Mouse (Mus musculus) liver, adult 2 months (tissue): ENCODE data around the gene Fgfr2. TPM values are rescaled to one million over a fixed set of nuclear protein-coding genes. Genes with fewer than 3 reads are reported as not detected.

Experiments used
- DNase-seq: peaks from one replicate; pipeline ENCODE4 v3.0.0-alpha.2; 2011; ENCODE audit warnings: low read depth, low spot score; ENCODE audit errors: extremely low read depth
- H3K27ac ChIP-seq: fragments of 200-500 bp; replicated peaks from 2 replicates; pipeline ENCODE4 v1.5.1; 2012; ENCODE audit warnings: low read depth, mild to moderate bottlenecking, control low read depth, inconsistent platforms, low read length; ENCODE audit not compliant: insufficient read depth
- H3K27me3 ChIP-seq: fragments of 200-500 bp; 2 replicates; pipeline ENCODE4 v1.6.1; 2012; ENCODE audit warnings: mild to moderate bottlenecking, moderate library complexity, low read length, inconsistent platforms; ENCODE audit not compliant: control insufficient read depth, insufficient read depth
- H3K36me3 ChIP-seq: fragments of 200-500 bp; 2 replicates; pipeline ENCODE4 v1.6.1; 2012; ENCODE audit warnings: low read length, inconsistent platforms; ENCODE audit not compliant: control insufficient read depth, insufficient read depth
- H3K4me1 ChIP-seq: fragments of 200-500 bp; 2 replicates; pipeline ENCODE4 v1.6.1; 2011; ENCODE audit warnings: low read length; ENCODE audit not compliant: control insufficient read depth, insufficient read depth
- H3K4me3 ChIP-seq: fragments of 200-500 bp; 2 replicates; pipeline ENCODE4 v1.5.1; 2011; ENCODE audit warnings: low read depth, mild to moderate bottlenecking, control low read depth, low read length, moderate library complexity; ENCODE audit not compliant: insufficient read depth
- H3K79me2 ChIP-seq: fragments of 200-500 bp; 2 replicates; pipeline ENCODE4 v1.6.1; 2012; ENCODE audit warnings: inconsistent platforms, mild to moderate bottlenecking, low read length, moderate library complexity; ENCODE audit not compliant: control insufficient read depth, insufficient read depth
- H3K9ac ChIP-seq: fragments of 200-500 bp; 2 replicates; pipeline ENCODE4 v1.6.1; 2012; ENCODE audit warnings: low read depth, mild to moderate bottlenecking, control low read depth, inconsistent platforms, low read length
- CTCF ChIP-seq: fragments of 200-500 bp; IDR thresholded peaks from 2 replicates; pipeline ENCODE4 v1.5.1; 2011; ENCODE audit warnings: low read depth, low read length, control low read depth
- POLR2A ChIP-seq: fragments of 200-500 bp; IDR thresholded peaks from 2 replicates; pipeline ENCODE4 v1.6.1; 2011; ENCODE audit warnings: low read length, control low read depth; ENCODE audit not compliant: insufficient read depth; ENCODE audit errors: extremely low read depth
- WGBS: fragments of 180-500 bp; shearing (Covaris S2); methylation state at CpG from one replicate; pipeline ENCODE4 v1.1.7; 2018; 5-methylcytosine and 5-hydroxymethylcytosine counted together
- polyA plus RNA-seq: library from polyadenylated mRNA; depleted of rRNA; stranded (reverse); fragments of >200 nt; gene quantifications from 2 replicates; pipeline ENCODE4 v1.2.3, GENCODE M21; 2012
- total RNA-seq: library from RNA; depleted of rRNA; stranded (reverse); fragments of >200 nt; gene quantifications from 2 replicates; pipeline ENCODE4 v1.2.3, GENCODE M21; 2014

Gene Fgfr2
- total and polyA plus RNA-seq, 2 experiments: 16.7 to 35.2 TPM

DNA sequence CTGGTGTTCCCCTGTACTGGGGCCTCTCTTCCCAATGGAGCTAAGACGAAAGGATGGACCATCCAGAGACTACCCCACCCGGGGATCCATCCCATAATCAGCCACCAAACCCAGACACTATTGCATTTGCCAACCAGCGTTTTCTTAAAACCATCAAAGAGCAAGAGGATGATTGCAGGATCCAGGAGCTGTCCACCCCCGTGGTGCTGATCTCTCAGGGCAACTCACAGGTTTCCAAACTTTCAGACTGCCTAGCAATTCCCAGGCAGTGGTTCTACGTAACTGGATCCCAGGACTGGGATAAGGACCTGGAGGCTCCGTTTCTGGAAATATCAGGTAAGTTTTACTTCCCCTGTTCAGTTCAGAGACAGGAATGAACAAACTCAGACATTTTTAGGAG lies 1162.6 kb downstream of the Fgfr2 start:
- H3K9ac ChIP-seq: no peak overlapping the region
- no peak for DNase-seq
- no peaks in the 10 kb centered on the region for H3K4me1 ChIP-seq
- H3K79me2 ChIP-seq: no peaks in the 10 kb centered on the region
- H3K4me3 ChIP-seq: no peak overlapping the region
- 24% methylated on average over 6 of the region's 6 CpGs for WGBS
- H3K27ac ChIP-seq: no peak overlapping the region
- TF ChIP-seq CTCF: no peak
- no peak for TF ChIP-seq POLR2A
- no peaks in the 10 kb centered on the region for H3K36me3 ChIP-seq
- no peaks in the 10 kb centered on the region for H3K27me3 ChIP-seq

DNA sequence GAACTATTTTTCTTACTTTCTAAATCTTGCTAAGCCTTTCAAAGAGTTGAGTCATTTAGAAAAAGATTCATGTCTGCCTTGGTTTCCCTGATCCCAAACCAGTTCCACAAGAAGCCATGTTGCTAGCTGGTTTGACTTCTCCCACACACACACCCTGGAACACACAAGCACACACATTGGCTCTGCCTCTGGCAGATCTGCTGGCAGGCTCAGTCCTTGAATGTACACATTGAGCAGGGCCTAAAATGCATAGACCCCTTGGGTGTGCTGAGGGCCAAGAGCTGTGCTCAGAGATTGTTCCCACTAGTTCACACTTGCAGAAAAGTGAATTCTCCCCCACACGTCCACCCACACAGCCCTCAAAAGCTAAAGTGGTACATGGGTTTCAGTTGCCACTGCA lies 1164.4 kb downstream of the Fgfr2 start:
- H3K79me2 ChIP-seq: no peaks in the 10 kb centered on the region
- no peak overlapping the region for H3K4me3 ChIP-seq
- H3K27me3 ChIP-seq: no peaks in the 10 kb centered on the region
- TF ChIP-seq CTCF: no peak
- no peak for TF ChIP-seq POLR2A
- WGBS: 59% methylated on average over 1 of the region's 1 CpGs
- no peak overlapping the region for H3K27ac ChIP-seq
- H3K9ac ChIP-seq: no peak overlapping the region
- no peaks in the 10 kb centered on the region for H3K4me1 ChIP-seq
- no peaks in the 10 kb centered on the region for H3K36me3 ChIP-seq
- DNase-seq: no peak

DNA sequence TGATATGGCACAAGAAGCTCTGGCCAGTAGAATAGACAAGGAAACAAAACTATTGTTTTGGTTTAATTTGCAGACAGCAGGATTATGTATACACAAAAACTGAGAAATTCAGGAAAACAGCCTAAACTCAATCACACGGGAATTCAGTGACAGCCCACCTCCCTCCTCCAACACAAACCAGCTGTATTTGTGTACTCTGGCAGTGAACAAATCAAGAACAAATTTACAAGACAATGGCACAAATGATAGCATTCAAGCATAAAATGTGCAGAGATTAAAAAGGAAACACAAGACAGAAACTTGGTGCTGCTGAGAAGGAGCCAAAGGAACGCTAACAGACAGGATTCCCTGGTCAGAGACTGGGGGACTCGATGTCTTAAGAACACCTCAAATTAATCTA lies 1169.7 kb downstream of the Fgfr2 start:
- TF ChIP-seq CTCF: no peak

DNA sequence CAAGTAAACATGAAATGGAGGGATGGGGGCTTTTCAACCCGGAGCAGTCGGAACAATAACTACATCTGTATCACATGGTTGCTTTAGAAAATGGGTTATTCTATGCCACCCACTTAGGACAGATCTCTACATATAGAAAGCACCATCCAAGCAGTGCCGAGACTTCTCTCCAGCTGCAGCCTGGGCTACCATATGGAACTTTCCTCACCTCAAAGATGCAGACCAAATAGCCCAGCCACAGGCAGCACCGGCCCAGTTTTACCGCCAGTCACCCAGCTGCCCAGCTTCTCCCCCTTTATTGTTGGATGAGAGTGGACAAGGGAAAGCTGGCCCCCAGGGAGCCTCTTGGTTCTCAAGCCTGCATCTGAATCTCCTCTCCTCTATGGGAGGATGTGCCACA lies 1172.0 kb downstream of the Fgfr2 start:
- Histone ChIP-seq H3K4me1 (no peaks in the 10 kb centered on the region), H3K27me3 (no peaks in the 10 kb centered on the region), H3K27ac (no peak overlapping the region), H3K79me2 (no peaks in the 10 kb centered on the region), H3K4me3 (no peak overlapping the region), H3K9ac (no peak overlapping the region), H3K36me3 (no peaks in the 10 kb centered on the region)
- 75% methylated on average over 5 of the region's 5 CpGs for WGBS
- DNase-seq: no peak
- TF ChIP-seq POLR2A (no peak), CTCF (no peak)

More for the DNA sequence above, 1169.7 kb downstream of the Fgfr2 start:
- no peaks in the 10 kb centered on the region for H3K27me3 ChIP-seq
- H3K4me3 ChIP-seq: no peak overlapping the region
- no peak overlapping the region for H3K27ac ChIP-seq
- no peak for DNase-seq
- no peaks in the 10 kb centered on the region for H3K36me3 ChIP-seq
- WGBS: 68% methylated on average over 3 of the region's 3 CpGs
- H3K9ac ChIP-seq: no peak overlapping the region
- H3K4me1 ChIP-seq: no peaks in the 10 kb centered on the region
- no peaks in the 10 kb centered on the region for H3K79me2 ChIP-seq

DNA sequence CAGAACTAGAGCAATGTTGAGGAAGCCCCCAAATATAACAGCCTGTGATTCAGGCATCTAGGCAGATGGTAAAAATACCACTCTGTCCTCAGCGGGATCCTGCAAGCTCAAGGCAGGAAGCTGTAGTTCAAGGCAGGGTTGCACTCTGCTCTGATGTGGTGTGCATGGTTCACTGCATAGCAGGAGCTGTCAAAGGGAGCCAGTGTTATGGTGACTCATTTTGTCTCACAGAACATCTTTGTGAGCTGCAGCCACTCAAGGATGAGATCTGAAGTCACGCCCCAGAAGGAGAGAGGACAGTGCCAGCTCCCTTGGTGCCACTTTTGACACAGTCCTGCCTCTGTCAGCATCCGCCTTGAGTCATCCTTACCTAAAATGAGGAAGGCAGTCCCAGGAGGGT lies 1185.5 kb downstream of the Fgfr2 start:
- H3K36me3 ChIP-seq: no peaks in the 10 kb centered on the region
- H3K27ac ChIP-seq: no peak overlapping the region
- no peak for TF ChIP-seq CTCF
- TF ChIP-seq POLR2A: no peak
- H3K4me1 ChIP-seq: no peaks in the 10 kb centered on the region
- no peaks in the 10 kb centered on the region for H3K79me2 ChIP-seq
- H3K9ac ChIP-seq: no peak overlapping the region
- H3K4me3 ChIP-seq: no peak overlapping the region
- WGBS: 89% methylated on average over 3 of the region's 3 CpGs
- no peak for DNase-seq
- no peaks in the 10 kb centered on the region; the same call in 1 of the 2 replicates for H3K27me3 ChIP-seq

DNA sequence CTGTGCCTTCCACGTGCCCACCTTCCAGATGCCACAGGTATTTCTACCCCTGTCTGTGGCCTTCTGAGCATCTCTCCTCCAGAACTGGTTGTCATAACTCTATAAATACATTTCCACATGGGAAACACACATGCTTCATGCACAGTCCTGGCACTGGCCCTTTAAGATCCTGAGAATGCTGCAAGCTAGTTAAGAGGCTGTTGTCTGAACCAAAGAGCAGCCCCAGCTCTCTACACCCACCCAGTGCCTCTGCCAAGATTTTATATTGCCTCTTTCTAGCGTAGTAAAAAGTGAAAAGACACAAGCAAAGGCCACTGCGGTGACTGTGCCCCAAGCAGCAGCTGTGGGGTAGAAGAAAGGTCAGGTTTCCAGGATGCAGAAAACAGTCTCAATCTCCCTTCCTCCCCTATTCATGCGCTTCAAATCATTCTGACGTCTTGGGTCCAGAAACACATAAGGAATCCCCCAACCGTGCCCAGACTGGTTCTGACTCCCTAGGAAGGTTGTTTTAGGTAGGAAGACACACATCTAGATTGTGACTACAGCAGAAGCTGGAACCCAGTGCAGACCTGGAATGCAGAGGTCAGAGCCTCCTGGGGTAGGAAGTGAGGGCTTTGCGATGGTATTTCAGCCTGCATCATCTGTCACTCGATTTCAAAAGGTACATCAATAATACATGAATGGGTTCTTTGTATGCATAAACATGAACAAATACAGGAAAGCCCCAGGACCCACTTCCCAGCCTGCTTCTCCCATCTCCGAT lies 1195.7 kb downstream of the Fgfr2 start:
- no peak for DNase-seq
- H3K27ac ChIP-seq: no peak overlapping the region
- no peak for TF ChIP-seq CTCF
- no peak for TF ChIP-seq POLR2A
- no peak overlapping the region for H3K4me3 ChIP-seq
- WGBS: 64% methylated on average over 9 of the region's 9 CpGs
- no peak overlapping the region for H3K9ac ChIP-seq
- no peaks in the 10 kb centered on the region; the same call in 1 of the 2 replicates for H3K27me3 ChIP-seq
- no peaks in the 10 kb centered on the region for H3K36me3 ChIP-seq
- no peaks in the 10 kb centered on the region for H3K4me1 ChIP-seq
- H3K79me2 ChIP-seq: no peaks in the 10 kb centered on the region
